Mouse (Mus musculus): ENCODE data around the gene Dcaf4. TPM values are rescaled to one million over a fixed set of nuclear protein-coding genes. Genes with fewer than 3 reads are reported as not detected.
A peak's percentile ranks its signal among the peaks of the same experiment; 100 is the strongest.

The Dcaf4 gene
- polyA plus RNA-seq, 1 experiment from 2014 or later, result 30.1 TPM

- 76% methylated on average over 7 of the region's 7 CpGs for WGBS
Measured at GRCm38 (mm10) chr12:83558496-83558895, 38.2 kb downstream of the Dcaf4 start.

GRCm38 (mm10) chr12:83560189-83560588, 39.9 kb downstream of the Dcaf4 start:
- H3K36me3 ChIP-seq (ENCODE audit: insufficient read depth, low read length), result peaks cover 28% of the 10 kb centered on the region

More at GRCm38 (mm10) chr12:83558496-83558895, 38.2 kb downstream of the Dcaf4 start:
- Histone ChIP-seq H3K4me2 (replicated peaks; ENCODE audit: low read depth, low read length) (no peak overlapping the region), H3K4me3 (ENCODE audit: low read length) (no peak overlapping the region), H3K27me3 (ENCODE audit: insufficient read depth, low read length) (no peaks in the 10 kb centered on the region), H3K9ac (replicated peaks; ENCODE audit: low read length) (no peak overlapping the region), H3K4me1 (ENCODE audit: insufficient read depth, low read length) (no peaks in the 10 kb centered on the region), H3K9me3 (ENCODE audit: low read length) (no peaks in the 10 kb centered on the region), H3K27ac (ENCODE audit: low read length) (no peak overlapping the region), H3K36me3 (ENCODE audit: insufficient read depth, low read length) (peaks cover 28% of the 10 kb centered on the region)
- ATAC-seq (ENCODE audit: low FRiP score, low TSS enrichment), result 0 out of 2 replicates have a peak, but pooled peaks have one; percentile 35

DNA sequence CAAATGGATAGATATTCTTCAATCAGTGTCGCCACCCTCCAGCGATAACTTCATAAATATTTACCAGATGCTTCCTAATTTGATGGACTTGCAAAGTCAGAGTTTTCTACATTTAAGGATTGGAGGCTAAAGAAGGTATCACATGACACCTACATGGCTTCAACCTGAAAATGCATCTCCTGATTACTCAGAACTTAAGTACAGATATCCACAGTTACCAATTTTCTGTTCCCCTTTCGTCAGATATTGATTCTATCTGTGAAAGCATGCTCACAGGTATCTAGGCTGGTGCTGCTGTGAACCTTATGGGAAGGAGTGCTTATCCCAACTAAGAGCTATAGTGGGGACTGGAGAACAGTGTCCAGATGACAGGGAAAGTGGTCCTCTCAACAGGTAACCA, 42.3 kb downstream of the Dcaf4 start:
- no peak overlapping the region for H3K4me2 ChIP-seq (replicated peaks; ENCODE audit: low read depth, low read length)
- H3K36me3 ChIP-seq (ENCODE audit: insufficient read depth, low read length), result peaks cover 30% of the 10 kb centered on the region
- WGBS, result 95% methylated on average over 3 of the region's 3 CpGs
- H3K9me3 ChIP-seq (ENCODE audit: low read length), result no peaks in the 10 kb centered on the region
- no peak overlapping the region for H3K9ac ChIP-seq (replicated peaks; ENCODE audit: low read length)
- no peak overlapping the region for H3K27ac ChIP-seq (ENCODE audit: low read length)
- no peak for ATAC-seq (ENCODE audit: low FRiP score, low TSS enrichment)
- H3K27me3 ChIP-seq (ENCODE audit: insufficient read depth, low read length), result no peaks in the 10 kb centered on the region
- H3K4me1 ChIP-seq (ENCODE audit: insufficient read depth, low read length), result no peaks in the 10 kb centered on the region
- no peak overlapping the region for H3K4me3 ChIP-seq (ENCODE audit: low read length)

More at GRCm38 (mm10) chr12:83560189-83560588, 39.9 kb downstream of the Dcaf4 start:
- H3K27ac ChIP-seq (ENCODE audit: low read length), result no peak overlapping the region
- no peaks in the 10 kb centered on the region for H3K27me3 ChIP-seq (ENCODE audit: insufficient read depth, low read length)
- H3K4me1 ChIP-seq (ENCODE audit: insufficient read depth, low read length), result no peaks in the 10 kb centered on the region
- H3K9me3 ChIP-seq (ENCODE audit: low read length), result no peaks in the 10 kb centered on the region
- H3K4me2 ChIP-seq (replicated peaks; ENCODE audit: low read depth, low read length), result no peak overlapping the region
- no peak for ATAC-seq (ENCODE audit: low FRiP score, low TSS enrichment)
- H3K9ac ChIP-seq (replicated peaks; ENCODE audit: low read length), result no peak overlapping the region
- H3K4me3 ChIP-seq (ENCODE audit: low read length), result no peak overlapping the region
- 80% methylated on average over 6 of the region's 6 CpGs for WGBS

DNA sequence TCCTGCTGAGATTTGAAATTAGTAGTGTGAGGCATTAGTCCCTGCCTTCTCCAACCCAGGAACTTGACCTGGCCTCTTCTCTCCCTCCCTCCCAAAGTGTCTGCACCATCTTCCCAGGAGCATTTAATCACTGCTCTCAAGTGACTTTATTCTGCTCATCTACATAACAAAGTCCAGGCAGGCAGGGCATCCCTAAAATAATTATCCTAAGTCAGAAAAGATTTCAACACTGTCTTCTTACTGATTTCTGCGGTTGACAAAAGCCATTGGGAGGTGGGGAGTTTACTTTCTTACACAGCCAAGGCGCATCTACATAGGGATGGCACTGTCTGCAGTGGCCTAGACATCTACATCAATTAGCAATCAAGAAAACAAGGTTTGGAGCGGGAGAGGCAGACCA, 49.6 kb downstream of the Dcaf4 start:
- H3K4me3 ChIP-seq (ENCODE audit: low read length), result no peak overlapping the region
- H3K4me2 ChIP-seq (replicated peaks; ENCODE audit: low read depth, low read length), result no peak overlapping the region
- H3K27me3 ChIP-seq (ENCODE audit: insufficient read depth, low read length), result no peaks in the 10 kb centered on the region
- no peak for ATAC-seq (ENCODE audit: low FRiP score, low TSS enrichment)
- H3K9ac ChIP-seq (replicated peaks; ENCODE audit: low read length), result no peak overlapping the region
- H3K4me1 ChIP-seq (ENCODE audit: insufficient read depth, low read length), result no peaks in the 10 kb centered on the region
- 83% methylated on average over 3 of the region's 3 CpGs for WGBS
- H3K9me3 ChIP-seq (ENCODE audit: low read length), result no peaks in the 10 kb centered on the region
- H3K27ac ChIP-seq (ENCODE audit: low read length), result no peak overlapping the region
- H3K36me3 ChIP-seq (ENCODE audit: insufficient read depth, low read length), result peaks cover 41% of the 10 kb centered on the region

DNA sequence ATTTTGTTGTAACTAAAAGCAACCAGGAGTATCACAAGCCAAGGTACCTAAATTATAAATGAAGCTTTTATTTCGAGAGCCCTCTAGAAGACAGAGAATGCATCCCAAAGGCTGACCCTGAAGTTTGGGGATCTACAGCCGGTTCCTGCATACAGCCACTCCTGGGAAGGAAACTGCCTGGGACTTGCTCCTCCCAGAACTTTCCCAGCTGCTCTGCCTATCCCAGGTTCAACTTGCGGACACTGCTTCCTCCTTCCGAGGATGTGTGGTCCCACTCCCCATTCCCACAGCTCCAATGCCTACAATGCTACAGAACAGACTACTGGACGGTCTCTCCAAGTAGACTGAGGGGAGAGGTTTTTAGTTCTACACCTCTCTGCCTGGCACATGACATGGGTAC, 52.5 kb downstream of the Dcaf4 start:
- ATAC-seq (ENCODE audit: low FRiP score, low TSS enrichment), result no peak
- no peak overlapping the region for H3K4me3 ChIP-seq (ENCODE audit: low read length)
- H3K27ac ChIP-seq (ENCODE audit: low read length), result no peak overlapping the region
- H3K36me3 ChIP-seq (ENCODE audit: insufficient read depth, low read length), result peaks cover 35% of the 10 kb centered on the region
- no peak overlapping the region for H3K4me2 ChIP-seq (replicated peaks; ENCODE audit: low read depth, low read length)
- H3K9me3 ChIP-seq (ENCODE audit: low read length), result no peaks in the 10 kb centered on the region
- H3K9ac ChIP-seq (replicated peaks; ENCODE audit: low read length), result no peak overlapping the region
- WGBS, result 71% methylated on average over 5 of the region's 5 CpGs
- H3K27me3 ChIP-seq (ENCODE audit: insufficient read depth, low read length), result no peaks in the 10 kb centered on the region
- H3K4me1 ChIP-seq (ENCODE audit: insufficient read depth, low read length), result no peaks in the 10 kb centered on the region

GRCm38 (mm10) chr12:83577445-83577844, 57.2 kb downstream of the Dcaf4 start:
- H3K4me1 ChIP-seq (ENCODE audit: insufficient read depth, low read length), result peaks cover 2% of the 10 kb centered on the region; the same call in 1 of the 2 replicates
- no peaks in the 10 kb centered on the region for H3K9me3 ChIP-seq (ENCODE audit: low read length)
- WGBS, result 97% methylated on average over 5 of the region's 5 CpGs
- H3K9ac ChIP-seq (replicated peaks; ENCODE audit: low read length), result no peak overlapping the region
- ATAC-seq (ENCODE audit: low FRiP score, low TSS enrichment), result no peak
- no peak overlapping the region for H3K27ac ChIP-seq (ENCODE audit: low read length)
- H3K4me2 ChIP-seq (replicated peaks; ENCODE audit: low read depth, low read length), result no peak overlapping the region
- no peaks in the 10 kb centered on the region for H3K27me3 ChIP-seq (ENCODE audit: insufficient read depth, low read length)
- H3K36me3 ChIP-seq (ENCODE audit: insufficient read depth, low read length), result peaks cover 30% of the 10 kb centered on the region
- H3K4me3 ChIP-seq (ENCODE audit: low read length), result no peak overlapping the region

- 93% methylated on average over 2 of the region's 2 CpGs for WGBS
- no peak for ATAC-seq (ENCODE audit: low FRiP score, low TSS enrichment)
- no peak overlapping the region for H3K27ac ChIP-seq (ENCODE audit: low read length)
Measured at GRCm38 (mm10) chr12:83578356-83578755, 58.1 kb downstream of the Dcaf4 start.

DNA sequence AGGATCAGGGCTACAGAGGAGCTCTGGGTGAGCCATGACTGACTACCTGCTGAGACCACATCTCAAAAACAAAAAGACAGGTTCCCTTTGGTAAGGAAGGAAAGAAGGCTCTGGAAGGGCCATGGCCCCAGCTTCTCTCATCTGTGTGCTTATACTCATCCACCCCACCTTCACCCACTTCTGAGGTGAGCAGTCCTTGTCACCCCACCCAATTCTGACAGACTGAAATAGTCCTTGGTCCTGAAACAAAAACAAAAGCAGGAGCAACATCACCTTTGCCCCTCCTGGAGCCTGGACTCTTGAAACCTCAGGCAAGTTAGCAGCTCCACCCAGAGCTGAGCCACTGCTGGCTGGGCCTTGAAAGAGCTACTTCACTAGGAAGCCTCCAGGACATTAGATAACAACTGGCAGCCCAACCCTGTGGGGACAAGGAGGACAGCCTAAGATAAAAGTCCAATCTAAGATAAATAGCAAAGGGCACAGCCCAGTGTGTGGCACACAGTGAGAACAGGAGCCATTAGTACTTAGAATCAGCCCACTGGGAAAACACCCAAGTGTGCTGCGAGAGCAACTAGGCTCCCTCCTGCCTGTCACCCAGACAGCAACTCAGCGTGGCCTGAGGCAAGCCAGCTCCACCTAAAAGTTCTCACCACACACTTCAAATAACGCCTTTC, 58.8 kb downstream of the Dcaf4 start:
- H3K9ac ChIP-seq (replicated peaks; ENCODE audit: low read length), result no peak overlapping the region
- no peak for ATAC-seq (ENCODE audit: low FRiP score, low TSS enrichment)
- WGBS, result 63% methylated on average over 3 of the region's 3 CpGs
- H3K36me3 ChIP-seq (ENCODE audit: insufficient read depth, low read length), result peaks cover 27% of the 10 kb centered on the region
- H3K9me3 ChIP-seq (ENCODE audit: low read length), result no peaks in the 10 kb centered on the region
- no peak overlapping the region for H3K4me3 ChIP-seq (ENCODE audit: low read length)
- no peak overlapping the region for H3K4me2 ChIP-seq (replicated peaks; ENCODE audit: low read depth, low read length)
- H3K27me3 ChIP-seq (ENCODE audit: insufficient read depth, low read length), result no peaks in the 10 kb centered on the region
- peaks cover 2% of the 10 kb centered on the region; the same call in 1 of the 2 replicates for H3K4me1 ChIP-seq (ENCODE audit: insufficient read depth, low read length)
- H3K27ac ChIP-seq (ENCODE audit: low read length), result no peak overlapping the region

More at GRCm38 (mm10) chr12:83578356-83578755, 58.1 kb downstream of the Dcaf4 start:
- no peaks in the 10 kb centered on the region for H3K9me3 ChIP-seq (ENCODE audit: low read length)
- H3K4me2 ChIP-seq (replicated peaks; ENCODE audit: low read depth, low read length), result no peak overlapping the region
- H3K4me3 ChIP-seq (ENCODE audit: low read length), result no peak overlapping the region
- H3K4me1 ChIP-seq (ENCODE audit: insufficient read depth, low read length), result peaks cover 2% of the 10 kb centered on the region; the same call in 1 of the 2 replicates
- H3K9ac ChIP-seq (replicated peaks; ENCODE audit: low read length), result no peak overlapping the region
- H3K27me3 ChIP-seq (ENCODE audit: insufficient read depth, low read length), result no peaks in the 10 kb centered on the region
- peaks cover 26% of the 10 kb centered on the region for H3K36me3 ChIP-seq (ENCODE audit: insufficient read depth, low read length)

DNA sequence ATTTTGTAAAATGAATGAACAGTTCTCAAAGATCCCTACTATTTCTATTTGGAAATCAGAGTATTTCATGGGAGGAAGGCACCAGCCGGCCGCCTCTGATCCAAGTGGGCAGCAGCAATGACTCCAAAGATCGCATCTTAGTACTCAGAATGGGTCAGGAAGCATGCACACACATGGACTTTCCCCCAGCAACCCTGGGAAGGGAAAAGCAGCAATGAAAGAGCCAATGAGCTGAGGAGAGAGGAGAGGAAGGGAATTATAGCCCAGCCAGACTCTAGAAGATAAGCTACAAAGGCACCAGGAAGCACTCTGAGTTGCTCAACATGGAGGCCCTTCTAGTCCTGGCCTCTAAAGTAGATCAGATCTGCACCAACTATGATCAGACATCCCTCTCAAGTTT, 60.0 kb downstream of the Dcaf4 start:
- no peak for ATAC-seq (ENCODE audit: low FRiP score, low TSS enrichment)
- H3K4me2 ChIP-seq (replicated peaks; ENCODE audit: low read depth, low read length), result no peak overlapping the region
- no peaks in the 10 kb centered on the region for H3K9me3 ChIP-seq (ENCODE audit: low read length)
- H3K9ac ChIP-seq (replicated peaks; ENCODE audit: low read length), result no peak overlapping the region
- no peaks in the 10 kb centered on the region for H3K27me3 ChIP-seq (ENCODE audit: insufficient read depth, low read length)
- H3K36me3 ChIP-seq (ENCODE audit: insufficient read depth, low read length), result peaks cover 18% of the 10 kb centered on the region; the same call in 1 of the 2 replicates
- 91% methylated on average over 3 of the region's 3 CpGs for WGBS
- H3K27ac ChIP-seq (ENCODE audit: low read length), result no peak overlapping the region
- H3K4me1 ChIP-seq (ENCODE audit: insufficient read depth, low read length), result peaks cover 2% of the 10 kb centered on the region; the same call in 1 of the 2 replicates
- no peak overlapping the region for H3K4me3 ChIP-seq (ENCODE audit: low read length)

DNA sequence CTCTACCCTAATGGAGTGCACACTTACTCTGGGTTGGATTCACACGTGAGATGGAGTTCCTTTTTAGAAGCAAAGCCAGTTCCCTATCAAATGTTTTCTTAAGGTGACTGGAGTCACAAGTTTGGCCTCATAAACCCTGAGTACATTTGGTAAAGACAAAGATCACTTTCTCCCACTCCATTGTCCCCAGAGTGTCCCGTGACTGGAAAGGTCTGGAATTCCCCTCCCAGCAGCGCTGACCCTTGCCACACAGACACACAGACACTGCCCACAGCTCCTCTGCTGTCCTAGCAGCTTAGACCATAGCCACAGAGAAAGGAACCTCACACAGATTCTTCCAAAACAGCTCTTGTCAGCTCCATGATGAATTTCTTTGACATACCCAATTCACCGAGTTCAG, 61.8 kb downstream of the Dcaf4 start:
- peaks cover 2% of the 10 kb centered on the region; the same call in 1 of the 2 replicates for H3K4me1 ChIP-seq (ENCODE audit: insufficient read depth, low read length)
- ATAC-seq (ENCODE audit: low FRiP score, low TSS enrichment), result 0 out of 2 replicates have a peak, but pooled peaks have one; percentile 49

More for the DNA sequence above, 61.8 kb downstream of the Dcaf4 start:
- H3K9ac ChIP-seq (replicated peaks; ENCODE audit: low read length), result no peak overlapping the region
- no peaks in the 10 kb centered on the region for H3K27me3 ChIP-seq (ENCODE audit: insufficient read depth, low read length)
- peaks cover 19% of the 10 kb centered on the region; the same call in 1 of the 2 replicates for H3K36me3 ChIP-seq (ENCODE audit: insufficient read depth, low read length)
- no peak overlapping the region for H3K27ac ChIP-seq (ENCODE audit: low read length)
- H3K4me2 ChIP-seq (replicated peaks; ENCODE audit: low read depth, low read length), result no peak overlapping the region
- H3K4me3 ChIP-seq (ENCODE audit: low read length), result no peak overlapping the region
- WGBS, result 47% methylated on average over 4 of the region's 4 CpGs
- H3K9me3 ChIP-seq (ENCODE audit: low read length), result no peaks in the 10 kb centered on the region

Data from kidney, embryonic 16.5 days (tissue).